In the genomic region with DNA sequence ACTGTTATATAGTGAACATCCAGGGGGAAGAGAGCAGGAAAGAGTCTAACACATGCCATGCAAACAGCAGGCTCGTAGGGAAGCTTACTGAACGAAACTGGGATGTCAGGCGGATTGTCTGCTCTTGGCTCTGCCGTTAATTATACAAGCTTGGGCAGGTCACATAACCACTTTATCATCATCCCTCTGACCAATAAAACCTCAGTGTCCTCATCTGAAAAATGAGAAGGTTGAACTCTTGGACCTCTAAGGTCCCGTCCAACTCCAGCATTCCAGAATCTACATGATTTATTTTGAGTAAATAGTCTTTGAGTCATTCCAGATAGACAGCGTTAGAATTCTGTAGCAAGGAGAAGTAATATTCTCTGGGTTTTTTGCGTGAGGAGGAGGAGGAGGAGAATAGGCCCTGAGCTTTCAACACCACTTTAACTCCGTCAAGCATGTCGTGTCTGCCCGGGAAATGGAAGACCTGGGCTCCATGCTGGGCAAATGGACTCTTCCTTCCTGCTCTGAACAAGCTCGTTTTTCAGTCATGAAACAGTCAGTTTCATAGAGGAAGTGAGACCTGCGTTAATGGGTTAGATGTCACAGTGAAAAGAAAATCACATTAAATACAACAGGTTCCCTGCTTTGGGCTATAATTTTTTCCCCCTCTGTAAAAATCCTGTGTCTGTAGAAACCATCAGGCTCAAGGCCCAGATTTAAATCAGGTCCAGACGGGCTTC, we compare ENCODE assay signal across 19 mouse cellular contexts.
A peak's percentile ranks its signal among the peaks of the same experiment; 100 is the strongest.
DNase-seq lines count a peak whose midpoint lies in the region; ATAC-seq and TF ChIP-seq lines count a peak whose summit lies in the region.
"Had no signal": no experiment of that assay in that cellular context is flagged by ENCODE, and none has a peak within 500 bp of the region (broad histone marks: within the 10 kb centered on the region; RNA-seq: fewer than 3 reads in every experiment).

No protein-coding gene starts in this region.

- TF ChIP-seq RAD21 in CH12.LX (IDR thresholded peaks at IDR 0.05; ENCODE audit: low read depth, low read length): no peak

- H3K9me3 ChIP-seq in CH12.LX (replicated peaks; ENCODE audit: low read length): no peaks in the 10 kb centered on the region
- no peaks in the 10 kb centered on the region for H3K9me3 ChIP-seq in limb, embryonic 14.5 days (ENCODE audit: control insufficient read depth, low read length)
- no peaks in the 10 kb centered on the region for H3K9me3 ChIP-seq in hindbrain, embryonic 12.5 days (replicated peaks)
- no peaks in the 10 kb centered on the region for H3K9me3 ChIP-seq in stomach, postnatal 0 days (ENCODE audit: control insufficient read depth, low read length)
- H3K9me3 ChIP-seq: hindbrain, embryonic 13.5 days; liver, embryonic 13.5 days; midbrain, embryonic 10.5 days; neural tube, embryonic 12.5 days; stomach, embryonic 15.5 days had no signal

- H3K27me3 ChIP-seq in CH12.LX (replicated peaks): no peaks in the 10 kb centered on the region
- no peaks in the 10 kb centered on the region for H3K27me3 ChIP-seq in limb, embryonic 14.5 days (ENCODE audit: control insufficient read depth, insufficient read depth, low read length)
- H3K27me3 ChIP-seq in hindbrain, embryonic 12.5 days: no peaks in the 10 kb centered on the region
- H3K27me3 ChIP-seq in stomach, postnatal 0 days (ENCODE audit: control insufficient read depth, insufficient read depth, low read length): no peaks in the 10 kb centered on the region
- H3K27me3 ChIP-seq: hindbrain, embryonic 13.5 days; liver, embryonic 13.5 days; neural tube, embryonic 12.5 days; stomach, embryonic 15.5 days had no signal

- peak; percentile 86 for TF ChIP-seq EP300 in CH12.LX (IDR thresholded peaks at IDR 0.05; ENCODE audit: low read length)
- no peak for TF ChIP-seq EP300 in stomach, postnatal 0 days (optimal IDR thresholded peaks at IDR 0.05)

- in situ Hi-C loops in CH12.LX (cut with MboI; ENCODE audit: low pct_ligation_motif_present, low pct_unique_long_range_greater_than_20kb, low sequenced_read_pairs): no loop called here

- H3K4me3 ChIP-seq in gastrocnemius, adult 2 months: no peak overlapping the region
- H3K4me3 ChIP-seq in CH12.LX (replicated peaks in 1 of 3; ENCODE audit: low read depth in 2 of 3, low read length in 2 of 3, poor library complexity in 1 of 3): no peak overlapping the region
- no peak overlapping the region for H3K4me3 ChIP-seq in limb, embryonic 14.5 days (replicated peaks; ENCODE audit: low read length)
- H3K4me3 ChIP-seq in hindbrain, embryonic 12.5 days: no peak overlapping the region
- H3K4me3 ChIP-seq in stomach, postnatal 0 days (ENCODE audit: low read depth, low read length): no peak overlapping the region
- H3K4me3 ChIP-seq: hindbrain, embryonic 13.5 days; liver, embryonic 13.5 days; midbrain, embryonic 10.5 days; neural tube, embryonic 12.5 days; stomach, embryonic 15.5 days had no signal

- no peak for TF ChIP-seq CTCF in gastrocnemius, adult 2 months (IDR thresholded peaks at IDR 0.05)
- no peak for TF ChIP-seq CTCF in CH12.LX (conservative IDR thresholded peaks at IDR 0.05 in 1 of 2, IDR thresholded peaks at IDR 0.05 in 1 of 2; ENCODE audit: low read depth in 2 of 2, low read length in 2 of 2)
- TF ChIP-seq CTCF in stomach, postnatal 0 days (IDR thresholded peaks at IDR 0.05; ENCODE audit: low read depth): no peak

- no peaks in the 10 kb centered on the region for H3K36me3 ChIP-seq in CH12.LX (replicated peaks in 1 of 2; ENCODE audit: control insufficient read depth in 1 of 2, insufficient read depth in 1 of 2, low read length in 1 of 2)
- H3K36me3 ChIP-seq in limb, embryonic 14.5 days (ENCODE audit: control insufficient read depth, insufficient read depth, low read length): no peaks in the 10 kb centered on the region
- H3K36me3 ChIP-seq in hindbrain, embryonic 12.5 days: no peaks in the 10 kb centered on the region
- no peaks in the 10 kb centered on the region for H3K36me3 ChIP-seq in stomach, postnatal 0 days (ENCODE audit: control insufficient read depth, insufficient read depth, low read length)
- H3K36me3 ChIP-seq: hindbrain, embryonic 13.5 days; liver, embryonic 13.5 days; midbrain, embryonic 10.5 days; neural tube, embryonic 12.5 days; stomach, embryonic 15.5 days had no signal

- H3K4me2 ChIP-seq in CH12.LX (ENCODE audit: insufficient read depth, low read depth, poor library complexity, severe bottlenecking): no peak overlapping the region
- no peak overlapping the region for H3K4me2 ChIP-seq in limb, embryonic 14.5 days (replicated peaks; ENCODE audit: low read depth, low read length, severe bottlenecking)
- H3K4me2 ChIP-seq in hindbrain, embryonic 12.5 days (replicated peaks): no peak overlapping the region
- no peak overlapping the region for H3K4me2 ChIP-seq in stomach, postnatal 0 days (replicated peaks; ENCODE audit: low read depth)
- H3K4me2 ChIP-seq: hindbrain, embryonic 13.5 days; liver, embryonic 13.5 days; neural tube, embryonic 12.5 days; stomach, embryonic 15.5 days had no signal

- TF ChIP-seq POLR2A in CH12.LX (IDR thresholded peaks at IDR 0.05; ENCODE audit: low read depth, low read length): no peak
- no peak for TF ChIP-seq POLR2A in limb, embryonic 14.5 days (IDR thresholded peaks at IDR 0.05; ENCODE audit: borderline replicate concordance, extremely low read depth, insufficient read depth, insufficient read length)

- intact Hi-C loops in gastrocnemius, adult 2 months (cut with DNase I): no loop called here

- H3K4me1 ChIP-seq in CH12.LX (ENCODE audit: control insufficient read depth in 1 of 2, insufficient read depth in 2 of 2): peaks cover 3 to 14% of the 10 kb centered on the region in 2 experiments
- H3K4me1 ChIP-seq in limb, embryonic 14.5 days (ENCODE audit: control insufficient read depth, insufficient read depth, low read length): peaks cover 24% of the 10 kb centered on the region; the same call in 1 of the 2 replicates
- H3K4me1 ChIP-seq in hindbrain, embryonic 12.5 days: no peaks in the 10 kb centered on the region
- H3K4me1 ChIP-seq in stomach, postnatal 0 days (replicated peaks; ENCODE audit: control insufficient read depth, insufficient read depth): 0 out of 2 replicates have a peak, but pooled peaks cover 2% of the 10 kb centered on the region
- H3K4me1 ChIP-seq: hindbrain, embryonic 13.5 days; liver, embryonic 13.5 days; midbrain, embryonic 10.5 days; neural tube, embryonic 12.5 days; stomach, embryonic 15.5 days had no signal

- dilution Hi-C loops in CH12.LX (cut with MboI; ENCODE audit: extremely low pct_ligation_motif_present, extremely low pct_unique_long_range_greater_than_20kb, low sequenced_read_pairs): no loop called here

- H3K9ac ChIP-seq in CH12.LX (ENCODE audit: insufficient read depth, low read depth): no peak overlapping the region
- no peak overlapping the region for H3K9ac ChIP-seq in limb, embryonic 14.5 days (ENCODE audit: low read depth, low read length, severe bottlenecking)
- no peak overlapping the region for H3K9ac ChIP-seq in hindbrain, embryonic 12.5 days
- H3K9ac ChIP-seq in stomach, postnatal 0 days (ENCODE audit: low read length): no peak overlapping the region
- H3K9ac ChIP-seq: hindbrain, embryonic 13.5 days; liver, embryonic 13.5 days; neural tube, embryonic 12.5 days; stomach, embryonic 15.5 days had no signal

- 20% methylated on average over 13 of the region's 13 CpGs for WGBS in limb, embryonic 14.5 days
- 74% methylated on average over 13 of the region's 13 CpGs for WGBS in hindbrain, embryonic 12.5 days
- 43% methylated on average over 13 of the region's 13 CpGs for WGBS in stomach, postnatal 0 days

- peak; percentile 37; the same call in 1 of the 2 replicates for ATAC-seq in granulocyte monocyte progenitor cell, adult 5-6 weeks (replicated peaks; ENCODE audit: poor library complexity, severe bottlenecking)
- ATAC-seq in limb, embryonic 14.5 days (ENCODE audit: low FRiP score, low read depth): no peak; the same call in 1 of the 2 replicates
- no peak for ATAC-seq in hindbrain, embryonic 12.5 days (ENCODE audit: low FRiP score)
- ATAC-seq in stomach, postnatal 0 days (ENCODE audit: low FRiP score, low TSS enrichment): no peak
- ATAC-seq: lung, postnatal 0 days had no signal

- H3K27ac ChIP-seq in gastrocnemius, adult 2 months: peak overlapping the region; percentile 38
- no peak overlapping the region for H3K27ac ChIP-seq in CH12.LX (ENCODE audit: insufficient read depth, low read depth)
- no peak overlapping the region for H3K27ac ChIP-seq in limb, embryonic 14.5 days (replicated peaks; ENCODE audit: low read depth, low read length)
- H3K27ac ChIP-seq in hindbrain, embryonic 12.5 days: no peak overlapping the region
- H3K27ac ChIP-seq in stomach, postnatal 0 days (replicated peaks): no peak overlapping the region
- H3K27ac ChIP-seq: hindbrain, embryonic 13.5 days; liver, embryonic 13.5 days; midbrain, embryonic 10.5 days; neural tube, embryonic 12.5 days; stomach, embryonic 15.5 days had no signal

- H3K79me2 ChIP-seq in CH12.LX (replicated peaks; ENCODE audit: control insufficient read depth, extremely low read depth, insufficient read depth, poor library complexity, severe bottlenecking): no peaks in the 10 kb centered on the region

- DNase-seq in gastrocnemius, adult 2 months: no peak
- DNase-seq in gastrocnemius, adult 18-20 months (ENCODE audit: low spot score): no peak
- DNase-seq in CH12.LX (ENCODE audit: extremely low read depth): peak; percentile 56
- DNase-seq in limb, embryonic 14.5 days (ENCODE audit: low spot score): peak; percentile 42
- DNase-seq in lung, postnatal 4 days: no peak
- DNase-seq in stomach, postnatal 0 days (ENCODE audit: low spot score): no peak
- DNase-seq: B cell, adult 2 months; cerebellum, adult 9-10 months; gastrocnemius, postnatal 14 days; liver, embryonic 13.5 days; spleen, adult 18-20 months; thymus, postnatal 36 days had no signal

TF ChIP-seq in CH12.LX, 34 proteins besides CTCF, POLR2A, EP300 and RAD21 (continues in another document):
- no peak for TF ChIP-seq ETS1 (conservative IDR thresholded peaks at IDR 0.05; ENCODE audit: low read depth, low read length)
- TF ChIP-seq ZMIZ1 (IDR thresholded peaks at IDR 0.05; ENCODE audit: low read depth, low read length): no peak
- no peak for TF ChIP-seq ZKSCAN1 (IDR thresholded peaks at IDR 0.05; ENCODE audit: borderline replicate concordance, low read depth, low read length)
- TF ChIP-seq USF2 (conservative IDR thresholded peaks at IDR 0.05; ENCODE audit: low read depth, low read length): no peak
- no peak for TF ChIP-seq GABPA (IDR thresholded peaks at IDR 0.05; ENCODE audit: insufficient replicate concordance, low read depth, low read length)
- peak; percentile 91 for TF ChIP-seq IRF4 (IDR thresholded peaks at IDR 0.05; ENCODE audit: low read depth, low read length)
- no peak for TF ChIP-seq SIN3A (IDR thresholded peaks at IDR 0.05; ENCODE audit: low read length)
- TF ChIP-seq UBTF (IDR thresholded peaks at IDR 0.05; ENCODE audit: low read depth, low read length): no peak
- no peak for TF ChIP-seq NELFE (IDR thresholded peaks at IDR 0.05; ENCODE audit: low read depth, low read length)
- TF ChIP-seq KAT2A (IDR thresholded peaks at IDR 0.05; ENCODE audit: insufficient replicate concordance, low read length): no peak
- TF ChIP-seq HCFC1 (IDR thresholded peaks at IDR 0.05; ENCODE audit: low read depth, low read length): no peak
- no peak for TF ChIP-seq ZNF384 (IDR thresholded peaks at IDR 0.05; ENCODE audit: low read depth, low read length)

Comparison
In these comparisons a context has a peak if more than half of its experiments do, and no peak if none do; other contexts are left out.
1. DNase-seq: peak in CH12.LX (single experiment) and limb, embryonic 14.5 days (single experiment); none in gastrocnemius, adult 2 months (single experiment), gastrocnemius, adult 18-20 months (single experiment), lung, postnatal 4 days (0 of 2) and stomach, postnatal 0 days (single experiment).